7 mouse cellular contexts compared by ENCODE assay signal in the genomic region with DNA sequence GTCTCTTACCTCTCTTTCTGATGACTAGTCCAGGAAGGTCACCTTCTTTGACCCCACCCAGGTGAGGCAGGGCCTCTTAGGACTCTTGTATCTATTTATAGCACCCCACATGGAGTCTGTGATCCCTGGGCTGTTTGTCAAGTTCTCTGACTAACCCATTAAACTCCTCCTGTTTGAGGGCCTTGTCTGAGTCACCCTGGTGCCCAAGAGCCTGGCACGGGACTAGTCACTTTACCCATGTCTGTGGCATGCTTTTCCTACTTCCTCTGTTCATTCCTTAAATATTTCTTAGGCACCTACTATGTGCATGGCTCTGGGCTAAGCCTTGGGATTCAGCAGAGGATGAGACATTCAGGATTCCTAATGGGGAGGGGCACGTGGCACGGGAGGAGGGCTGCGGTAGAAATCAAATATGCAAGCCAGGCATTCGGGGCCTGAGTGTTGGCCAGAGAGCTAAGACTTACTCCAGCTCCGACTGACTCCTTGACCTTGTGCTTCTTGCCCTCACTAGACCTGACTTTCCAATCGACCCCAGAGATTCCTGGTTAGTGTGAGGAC. TPM values are rescaled to one million over a fixed set of nuclear protein-coding genes. Genes with fewer than 3 reads are reported as not detected.
DNase-seq lines count a peak whose midpoint lies in the region; ATAC-seq and TF ChIP-seq lines count a peak whose summit lies in the region.

No protein-coding gene starts in this region.

- TF ChIP-seq POLR2A in ES-Bruce4 (IDR thresholded peaks at IDR 0.05; ENCODE audit: insufficient read depth, low read length) = no peak
- TF ChIP-seq POLR2A in olfactory bulb, adult 2 months (IDR thresholded peaks at IDR 0.05; ENCODE audit: insufficient read depth, low read depth, low read length) = no peak

- no peak for ATAC-seq in forebrain, embryonic 12.5 days (ENCODE audit: low FRiP score)
- ATAC-seq in limb, embryonic 11.5 days (ENCODE audit: insufficient number of reproducible peaks, low FRiP score, low TSS enrichment, low read depth) = no peak

- H3K9me3 ChIP-seq in ES-Bruce4 (replicated peaks; ENCODE audit: control insufficient read depth, insufficient read depth, low read length, poor library complexity, severe bottlenecking) = no peaks in the 10 kb centered on the region
- no peaks in the 10 kb centered on the region for H3K9me3 ChIP-seq in forebrain, embryonic 12.5 days
- no peaks in the 10 kb centered on the region for H3K9me3 ChIP-seq in limb, embryonic 11.5 days (ENCODE audit: control insufficient read depth, low read length)

- WGBS in forebrain, embryonic 12.5 days = 34% methylated on average over 7 of the region's 7 CpGs
- WGBS in limb, embryonic 11.5 days = 23% methylated on average over 7 of the region's 7 CpGs
- 18% methylated on average over 7 of the region's 7 CpGs for WGBS in olfactory bulb, adult 2 months

- peak overlapping the region; percentile 49 for H3K27ac ChIP-seq in ES-Bruce4 (ENCODE audit: insufficient read depth, low read length)
- H3K27ac ChIP-seq in forebrain, embryonic 12.5 days = no peak overlapping the region
- no peak overlapping the region for H3K27ac ChIP-seq in limb, embryonic 11.5 days (replicated peaks; ENCODE audit: low read depth, low read length)
- no peak overlapping the region for H3K27ac ChIP-seq in olfactory bulb, adult 2 months (ENCODE audit: insufficient read depth, low read depth, low read length)

- 0 out of 2 replicates have a peak, but pooled peaks cover 3% of the 10 kb centered on the region for H3K36me3 ChIP-seq in ES-Bruce4 (ENCODE audit: control insufficient read depth, insufficient read depth, low read length, poor library complexity, severe bottlenecking)
- no peaks in the 10 kb centered on the region; the same call in 1 of the 2 replicates for H3K36me3 ChIP-seq in forebrain, embryonic 12.5 days (replicated peaks)
- H3K36me3 ChIP-seq in limb, embryonic 11.5 days (ENCODE audit: control insufficient read depth, insufficient read depth, low read length) = no peaks in the 10 kb centered on the region

- no peak for TF ChIP-seq EP300 in ES-Bruce4 (IDR thresholded peaks at IDR 0.05; ENCODE audit: insufficient read depth, low read depth, low read length)

- peak; percentile 74 for DNase-seq in 416B (ENCODE audit: low read depth)
- no peak for DNase-seq in limb, embryonic 11.5 days (ENCODE audit: low spot score)
- no peak for DNase-seq in right cerebral cortex, adult 18-20 months
- DNase-seq in kidney, postnatal 10 days = no peak

- H3K4me3 ChIP-seq in ES-Bruce4 (ENCODE audit: low read depth, low read length) = peak overlapping the region; percentile 89
- peak overlapping the region; percentile 70 for H3K4me3 ChIP-seq in forebrain, embryonic 12.5 days (replicated peaks)
- H3K4me3 ChIP-seq in limb, embryonic 11.5 days (ENCODE audit: low read depth, low read length) = peak overlapping the region; percentile 67
- H3K4me3 ChIP-seq in olfactory bulb, adult 2 months (ENCODE audit: insufficient read depth, low read depth, low read length) = peak overlapping the region; percentile 59

- peak overlapping the region; percentile 88 for H3K9ac ChIP-seq in ES-Bruce4 (ENCODE audit: low read depth, poor library complexity, severe bottlenecking)
- peak overlapping the region; percentile 57 for H3K9ac ChIP-seq in forebrain, embryonic 12.5 days
- peak overlapping the region; percentile 24; the same call in 1 of the 2 replicates for H3K9ac ChIP-seq in limb, embryonic 11.5 days (ENCODE audit: low read length)

- TF ChIP-seq CTCF in ES-Bruce4 (IDR thresholded peaks at IDR 0.05; ENCODE audit: low read depth, low read length) = no peak
- TF ChIP-seq CTCF in olfactory bulb, adult 2 months (IDR thresholded peaks at IDR 0.05; ENCODE audit: insufficient read depth, low read depth, low read length) = no peak

- H3K4me2 ChIP-seq in forebrain, embryonic 12.5 days = peak overlapping the region; percentile 88
- H3K4me2 ChIP-seq in limb, embryonic 11.5 days (ENCODE audit: low read depth, severe bottlenecking) = peak overlapping the region; percentile 76

- H3K27me3 ChIP-seq in ES-Bruce4 (ENCODE audit: control insufficient read depth, insufficient read depth, low read length, poor library complexity, severe bottlenecking) = no peaks in the 10 kb centered on the region
- peaks cover 19% of the 10 kb centered on the region for H3K27me3 ChIP-seq in forebrain, embryonic 12.5 days
- no peaks in the 10 kb centered on the region for H3K27me3 ChIP-seq in limb, embryonic 11.5 days (ENCODE audit: control insufficient read depth, insufficient read depth, low read length)

- peaks cover 7% of the 10 kb centered on the region for H3K4me1 ChIP-seq in ES-Bruce4 (ENCODE audit: control insufficient read depth, insufficient read depth, low read length)
- H3K4me1 ChIP-seq in forebrain, embryonic 12.5 days = peaks cover 38% of the 10 kb centered on the region
- peaks cover 19% of the 10 kb centered on the region for H3K4me1 ChIP-seq in limb, embryonic 11.5 days (ENCODE audit: control insufficient read depth, insufficient read depth, low read length)
- peaks cover 38% of the 10 kb centered on the region for H3K4me1 ChIP-seq in olfactory bulb, adult 2 months (ENCODE audit: control insufficient read depth, insufficient read depth, low read length)

RNA-seq across cellular contexts. Expression of a gene that starts 1.0 kb away (rescaled TPM):
- polyA plus RNA-seq in ES-Bruce4 (2011; ENCODE audit: insufficient read depth, insufficient read length, low read depth, missing spikeins) = 22.5 and 26.1 TPM in 2 replicates
- 40.5 and 43.7 TPM in 2 replicates for polyA plus RNA-seq in forebrain, embryonic 12.5 days (2016; fragmentation: Nextera tagmentation; extraction: Ambion mirVana)
- 66.4 and 78.5 TPM in 2 replicates for polyA plus RNA-seq in limb, embryonic 11.5 days (2014; fragmentation: Nextera tagmentation; extraction: Ambion mirVana)
- polyA plus RNA-seq in olfactory bulb, adult 2 months (2012; ENCODE audit: insufficient read depth, insufficient read length, low replicate concordance, missing spikeins) = not detected in 2 replicates

RNA-seq across cellular contexts. Expression of a gene that starts 16.3 kb away (rescaled TPM):
- 20.5 and 21.6 TPM in 2 replicates for polyA plus RNA-seq in ES-Bruce4 (2011; ENCODE audit: insufficient read depth, insufficient read length, low read depth, missing spikeins)
- 24.1 and 29.9 TPM in 2 replicates for polyA plus RNA-seq in forebrain, embryonic 12.5 days (2016; fragmentation: Nextera tagmentation; extraction: Ambion mirVana)
- 16.1 and 18.3 TPM in 2 replicates for polyA plus RNA-seq in limb, embryonic 11.5 days (2014; fragmentation: Nextera tagmentation; extraction: Ambion mirVana)
- polyA plus RNA-seq in olfactory bulb, adult 2 months (2012; ENCODE audit: insufficient read depth, insufficient read length, low replicate concordance, missing spikeins) = not detected in 2 replicates

RNA-seq across cellular contexts. Expression of a gene that starts 51.7 kb away (rescaled TPM):
- polyA plus RNA-seq in ES-Bruce4 (2011; ENCODE audit: insufficient read depth, insufficient read length, low read depth, missing spikeins) = 46.6 and 54.0 TPM in 2 replicates
- 49.6 and 52.1 TPM in 2 replicates for polyA plus RNA-seq in forebrain, embryonic 12.5 days (2016; fragmentation: Nextera tagmentation; extraction: Ambion mirVana)
- polyA plus RNA-seq in limb, embryonic 11.5 days (2014; fragmentation: Nextera tagmentation; extraction: Ambion mirVana) = 66.0 and 74.5 TPM in 2 replicates
- polyA plus RNA-seq in olfactory bulb, adult 2 months (2012; ENCODE audit: insufficient read depth, insufficient read length, low replicate concordance, missing spikeins) = not detected in 2 replicates

Comparison
In these comparisons a context has a peak if more than half of its experiments do, and no peak if none do; other contexts are left out.
1. H3K9ac ChIP-seq: peak in every context shown above with its lines; median percentile 88 in ES-Bruce4; 57 in forebrain, embryonic 12.5 days; 24 in limb, embryonic 11.5 days.
2. RNA of a gene that starts 16.3 kb away (polyA plus RNA-seq): 24.1 to 29.9 TPM in forebrain, embryonic 12.5 days, 20.5 to 21.6 TPM in ES-Bruce4 and 16.1 to 18.3 TPM in limb, embryonic 11.5 days; not detected in olfactory bulb, adult 2 months; every median in the first group is over 10 times any median in the second.
3. RNA of a gene that starts 51.7 kb away (polyA plus RNA-seq): 66.0 to 74.5 TPM in limb, embryonic 11.5 days, 49.6 to 52.1 TPM in forebrain, embryonic 12.5 days and 46.6 to 54.0 TPM in ES-Bruce4; not detected in olfactory bulb, adult 2 months; every median in the first group is over 10 times any median in the second.
4. Peak in every context shown above with its lines, with median percentiles within 50 percentile points of each other: H3K4me3 ChIP-seq.